Comparison of ENCODE assay signal across 21 mouse cellular contexts in genomic region chr3:69667820-69668219, GRCm38 (mm10).
"Had no signal": no experiment of that assay in that cellular context is flagged by ENCODE, and none has a peak within 500 bp of the region (broad histone marks: within the 10 kb centered on the region; RNA-seq: fewer than 3 reads in every experiment).

No protein-coding gene starts in this region.

- DNase-seq: kidney, adult 18-20 months; kidney, adult 9 months; kidney, postnatal 14 days; kidney, postnatal 4 days; liver; lung, adult 18-20 months; lung, postnatal 10 days; lung, postnatal 36 days; right cerebral cortex, postnatal 25 days; thymus, adult 2 months; thymus, postnatal 14 days; thymus, postnatal 4 days had no signal

- H3K27ac ChIP-seq: limb, embryonic 10.5 days; limb, embryonic 13.5 days; liver, embryonic 12.5 days; liver, embryonic 15.5 days; lung, embryonic 15.5 days; midbrain, embryonic 12.5 days; midbrain, embryonic 15.5 days; neural tube, embryonic 12.5 days; neural tube, embryonic 15.5 days had no signal

- H3K4me3 ChIP-seq: limb, embryonic 10.5 days; limb, embryonic 13.5 days; liver, embryonic 12.5 days; liver, embryonic 15.5 days; lung, embryonic 15.5 days; midbrain, embryonic 12.5 days; midbrain, embryonic 15.5 days; neural tube, embryonic 12.5 days; neural tube, embryonic 15.5 days had no signal

- H3K36me3 ChIP-seq: limb, embryonic 10.5 days; limb, embryonic 13.5 days; liver, embryonic 12.5 days; liver, embryonic 15.5 days; lung, embryonic 15.5 days; midbrain, embryonic 12.5 days; midbrain, embryonic 15.5 days; neural tube, embryonic 12.5 days; neural tube, embryonic 15.5 days had no signal
